Mouse (Mus musculus): ENCODE data around the gene Psmd6. TPM values are rescaled to one million over a fixed set of nuclear protein-coding genes. Genes with fewer than 3 reads are reported as not detected.
A peak's percentile ranks its signal among the peaks of the same experiment; 100 is the strongest.

The Psmd6 gene
- 181 and 210 TPM in 2 replicates for total RNA-seq (2015)
- total RNA-seq (2017) = 215 and 237 TPM in 2 replicates

GRCm38 (mm10) chr14:14120230-14121096 lies at the start of gene Psmd6:
TSS of gene Psmd6 (minus strand) at chr14:14120984.
- peak; percentile 99 for ATAC-seq (replicated peaks; ENCODE audit: poor library complexity)

GRCm38 (mm10) chr14:14110710-14111109 lies 10.1 kb downstream of the Psmd6 start:
- no peak for ATAC-seq (replicated peaks; ENCODE audit: poor library complexity)

- no peak for ATAC-seq (replicated peaks; ENCODE audit: poor library complexity)
Measured at GRCm38 (mm10) chr14:14104930-14105318, 15.9 kb downstream of the Psmd6 start.

GRCm38 (mm10) chr14:14104213-14104929 lies 16.4 kb downstream of the Psmd6 start:
- 0 out of 2 replicates have a peak, but pooled peaks have one; percentile 23 for ATAC-seq (replicated peaks; ENCODE audit: poor library complexity)

- ATAC-seq (replicated peaks; ENCODE audit: poor library complexity) = no peak
Measured at GRCm38 (mm10) chr14:14101296-14101695, 19.5 kb downstream of the Psmd6 start.

- ATAC-seq (replicated peaks; ENCODE audit: poor library complexity) = no peak
Measured at GRCm38 (mm10) chr14:14100773-14101280, 20.0 kb downstream of the Psmd6 start.

GRCm38 (mm10) chr14:14098330-14098980 lies 22.3 kb downstream of the Psmd6 start:
- ATAC-seq (replicated peaks; ENCODE audit: poor library complexity) = peak; percentile 100

- no peak for ATAC-seq (replicated peaks; ENCODE audit: poor library complexity)
Measured at GRCm38 (mm10) chr14:14090571-14090970, 30.2 kb downstream of the Psmd6 start.

GRCm38 (mm10) chr14:14088016-14088791 lies 32.6 kb downstream of the Psmd6 start:
- ATAC-seq (replicated peaks; ENCODE audit: poor library complexity) = peak; percentile 77

GRCm38 (mm10) chr14:14087348-14087747 lies 33.4 kb downstream of the Psmd6 start:
- 0 out of 2 replicates have a peak, but pooled peaks have one; percentile 4 for ATAC-seq (replicated peaks; ENCODE audit: poor library complexity)

GRCm38 (mm10) chr14:14086711-14087263 lies 34.0 kb downstream of the Psmd6 start:
- no peak for ATAC-seq (replicated peaks; ENCODE audit: poor library complexity)

- no peak for ATAC-seq (replicated peaks; ENCODE audit: poor library complexity)
Measured at GRCm38 (mm10) chr14:14083811-14084210, 37.0 kb downstream of the Psmd6 start.

GRCm38 (mm10) chr14:14080604-14081194 lies 40.1 kb downstream of the Psmd6 start:
- peak; percentile 45 for ATAC-seq (replicated peaks; ENCODE audit: poor library complexity)

GRCm38 (mm10) chr14:14071456-14071855 lies 49.3 kb downstream of the Psmd6 start:
- no peak for ATAC-seq (replicated peaks; ENCODE audit: poor library complexity)

GRCm38 (mm10) chr14:14070541-14071315 lies 50.1 kb downstream of the Psmd6 start:
- no peak for ATAC-seq (replicated peaks; ENCODE audit: poor library complexity)

GRCm38 (mm10) chr14:14068553-14068952 lies 52.2 kb downstream of the Psmd6 start:
- peak; percentile 10 for ATAC-seq (replicated peaks; ENCODE audit: poor library complexity)

GRCm38 (mm10) chr14:14067648-14068472 lies 52.9 kb downstream of the Psmd6 start:
- ATAC-seq (replicated peaks; ENCODE audit: poor library complexity) = peak; percentile 41

- peak; percentile 6; the same call in 1 of the 2 replicates for ATAC-seq (replicated peaks; ENCODE audit: poor library complexity)
Measured at GRCm38 (mm10) chr14:14066241-14066640, 54.5 kb downstream of the Psmd6 start.

Measured in megakaryocyte progenitor cell, adult 5-6 weeks (primary cell).